Mouse (Mus musculus) stomach, postnatal 0 days (tissue): ENCODE measurements around the gene Hjurp.

Experiments used
- CTCF ChIP-seq: IDR thresholded peaks from 2 replicates; pipeline ENCODE4 v1.5.1; 2016; ENCODE audit warnings: antibody characterized with exemption, low read depth, mild to moderate bottlenecking, moderate library complexity
- EP300 ChIP-seq: optimal IDR thresholded peaks from 2 replicates; pipeline ENCODE3; 2016; ENCODE audit warnings: antibody characterized with exemption

- no peak for TF ChIP-seq CTCF
- no peak for TF ChIP-seq EP300
These were observed 26.3 kb upstream of the Hjurp start for GRCm38 (mm10) chr1:88303762-88304161.
